Mouse (Mus musculus) neural tube, embryonic 10.5 days (tissue): ENCODE measurements at regions not wholly inside any gene's neighbourhood (a gene's known extent, or its start where the extent isn't known, plus 50 kb on each side); places are given as distances from the start of the nearest gene placed in this dataset.

ENCODE experiments used
- DNase-seq: peaks from one replicate; pipeline ENCODE4 v3.0.0-alpha.2; 2017; ENCODE audit warnings: low spot score; ENCODE audit errors: extremely low spot score

- no peak for DNase-seq
Measured at GRCm38 (mm10) chr9:41834487-41835404, 289.4 kb downstream of the Sorl1 start.

GRCm38 (mm10) chr9:41833408-41833807 lies 290.7 kb downstream of the Sorl1 start:
- no peak for DNase-seq

GRCm38 (mm10) chr9:41827356-41827755 lies 296.7 kb downstream of the Sorl1 start:
- no peak for DNase-seq

GRCm38 (mm10) chr9:41821401-41821800 lies 302.7 kb downstream of the Sorl1 start:
- DNase-seq = no peak

GRCm38 (mm10) chr9:41817740-41818461 lies 306.2 kb downstream of the Sorl1 start:
- DNase-seq = no peak

- DNase-seq = no peak
Measured at GRCm38 (mm10) chr9:41815921-41816320, 308.2 kb downstream of the Sorl1 start.

GRCm38 (mm10) chr9:41809291-41809690 lies 314.8 kb downstream of the Sorl1 start:
- no peak for DNase-seq

GRCm38 (mm10) chr9:41808791-41809190 lies 315.3 kb downstream of the Sorl1 start:
- DNase-seq = no peak

GRCm38 (mm10) chr9:41806289-41806621 lies 317.8 kb downstream of the Sorl1 start:
- no peak for DNase-seq

GRCm38 (mm10) chr9:41805491-41806288 lies 318.4 kb downstream of the Sorl1 start:
- DNase-seq = peak; percentile 47

- no peak for DNase-seq
Measured at GRCm38 (mm10) chr9:41804711-41805331, 319.3 kb downstream of the Sorl1 start.

- DNase-seq = no peak
Measured at GRCm38 (mm10) chr9:41803680-41804460, 320.2 kb downstream of the Sorl1 start.

- no peak for DNase-seq
Measured at GRCm38 (mm10) chr9:41801376-41801775, 322.7 kb downstream of the Sorl1 start.

GRCm38 (mm10) chr9:41792830-41793213 lies 331.3 kb downstream of the Sorl1 start:
- no peak for DNase-seq

- DNase-seq = no peak
Measured at GRCm38 (mm10) chr9:41792173-41792829, 331.8 kb downstream of the Sorl1 start.

- DNase-seq = no peak
Measured at GRCm38 (mm10) chr9:41791501-41792172, 332.5 kb downstream of the Sorl1 start.

- no peak for DNase-seq
Measured at GRCm38 (mm10) chr9:41785131-41785530, 339.0 kb downstream of the Sorl1 start.

GRCm38 (mm10) chr9:41772281-41772902 lies 351.7 kb downstream of the Sorl1 start:
- no peak for DNase-seq

GRCm38 (mm10) chr9:41771276-41771675 lies 352.8 kb downstream of the Sorl1 start:
- no peak for DNase-seq
